Mouse (Mus musculus) ES-Bruce4 (cell line): Measurements from ENCODE around the gene Tmem104. TPM values are rescaled to one million over a fixed set of nuclear protein-coding genes. Genes with fewer than 3 reads are reported as not detected.

Experiments
- H3K27ac ChIP-seq: 2 replicates; pipeline ENCODE4 v1.5.1; 2012; ENCODE audit warnings: low read length, inconsistent platforms; ENCODE audit not compliant: insufficient read depth
- H3K27me3 ChIP-seq: 2 replicates; pipeline ENCODE4 v1.6.1; 2012; ENCODE audit warnings: mild to moderate bottlenecking, low read length, inconsistent platforms; ENCODE audit not compliant: control insufficient read depth, poor library complexity, insufficient read depth, severe bottlenecking
- H3K36me3 ChIP-seq: 2 replicates; pipeline ENCODE4 v1.6.1; 2012; ENCODE audit warnings: inconsistent platforms, mild to moderate bottlenecking, low read length, moderate library complexity; ENCODE audit not compliant: control insufficient read depth, poor library complexity, insufficient read depth, severe bottlenecking
- H3K4me1 ChIP-seq: one replicate; pipeline ENCODE4 v1.8.1; 2011; ENCODE audit warnings: low read length; ENCODE audit not compliant: control insufficient read depth, insufficient read depth
- H3K4me3 ChIP-seq: 2 replicates; pipeline ENCODE4 v1.5.1; 2011; ENCODE audit warnings: low read depth, mild to moderate bottlenecking, low read length
- H3K9ac ChIP-seq: 2 replicates; pipeline ENCODE4 v1.6.1; 2012; ENCODE audit warnings: low read depth, mild to moderate bottlenecking, inconsistent platforms; ENCODE audit not compliant: poor library complexity, severe bottlenecking
- H3K9me3 ChIP-seq: replicated peaks from 2 replicates; pipeline ENCODE4 v1.6.1; 2012; ENCODE audit warnings: mild to moderate bottlenecking, low read length, inconsistent platforms; ENCODE audit not compliant: control insufficient read depth, poor library complexity, insufficient read depth, severe bottlenecking
- CTCF ChIP-seq: IDR thresholded peaks from one replicate; pipeline ENCODE4 v1.8.1; 2011; ENCODE audit warnings: low read depth, low read length
- EP300 ChIP-seq: IDR thresholded peaks from 2 replicates; pipeline ENCODE4 v1.6.1; 2011; ENCODE audit warnings: low read depth, low read length; ENCODE audit not compliant: insufficient read depth
- POLR2A ChIP-seq: IDR thresholded peaks from one replicate; pipeline ENCODE4 v1.8.1; 2011; ENCODE audit warnings: low read length; ENCODE audit not compliant: insufficient read depth
- polyA plus RNA-seq: library from polyadenylated mRNA; stranded (reverse); fragments of >200 nt; gene quantifications from 2 replicates; pipeline ENCODE4 v1.2.4, GENCODE M21; 2011; ENCODE audit warnings: low read depth; ENCODE audit not compliant: missing spikeins, insufficient read depth, insufficient read length

Tmem104 gene
- polyA plus RNA-seq, 1 experiment = 8.0 TPM

GRCm38 (mm10) chr11:115164341-115164975, 22.8 kb upstream of the Tmem104 start:
- Histone ChIP-seq H3K4me1 (peaks cover 4% of the 10 kb centered on the region), H3K9me3 (no peaks in the 10 kb centered on the region), H3K36me3 (no peaks in the 10 kb centered on the region), H3K4me3 (peak overlapping the region; percentile 95), H3K27ac (no peak overlapping the region), H3K27me3 (no peaks in the 10 kb centered on the region), H3K9ac (peak overlapping the region; percentile 83)
- no peak for TF ChIP-seq POLR2A
- TF ChIP-seq EP300 = no peak
- no peak for TF ChIP-seq CTCF

- peak overlapping the region; percentile 83 for H3K9ac ChIP-seq
- peaks cover 4% of the 10 kb centered on the region for H3K4me1 ChIP-seq
- no peaks in the 10 kb centered on the region for H3K9me3 ChIP-seq
- H3K4me3 ChIP-seq = peak overlapping the region; percentile 95
- no peaks in the 10 kb centered on the region for H3K27me3 ChIP-seq
- H3K27ac ChIP-seq = no peak overlapping the region
- TF ChIP-seq CTCF (no peak), EP300 (no peak), POLR2A (no peak)
- H3K36me3 ChIP-seq = no peaks in the 10 kb centered on the region
Observed at GRCm38 (mm10) chr11:115164976-115165374, 22.3 kb upstream of the Tmem104 start.

- Histone ChIP-seq H3K4me3 (no peak overlapping the region), H3K36me3 (no peaks in the 10 kb centered on the region), H3K27me3 (no peaks in the 10 kb centered on the region), H3K9me3 (no peaks in the 10 kb centered on the region), H3K9ac (no peak overlapping the region), H3K4me1 (peaks cover 4% of the 10 kb centered on the region), H3K27ac (no peak overlapping the region)
- TF ChIP-seq POLR2A = no peak
- no peak for TF ChIP-seq CTCF
- no peak for TF ChIP-seq EP300
Observed at GRCm38 (mm10) chr11:115166776-115167175, 20.5 kb upstream of the Tmem104 start.

- no peak overlapping the region for H3K4me3 ChIP-seq
- H3K9me3 ChIP-seq = no peaks in the 10 kb centered on the region
- no peaks in the 10 kb centered on the region for H3K36me3 ChIP-seq
- no peaks in the 10 kb centered on the region for H3K27me3 ChIP-seq
- no peak overlapping the region for H3K27ac ChIP-seq
- no peak overlapping the region for H3K9ac ChIP-seq
- H3K4me1 ChIP-seq = peaks cover 10% of the 10 kb centered on the region
- TF ChIP-seq EP300 (no peak), POLR2A (no peak), CTCF (no peak)
Observed at GRCm38 (mm10) chr11:115167631-115168249, 19.5 kb upstream of the Tmem104 start.

- Histone ChIP-seq H3K27me3 (no peaks in the 10 kb centered on the region), H3K4me1 (peaks cover 11% of the 10 kb centered on the region), H3K9me3 (no peaks in the 10 kb centered on the region), H3K9ac (no peak overlapping the region), H3K4me3 (no peak overlapping the region), H3K27ac (no peak overlapping the region), H3K36me3 (no peaks in the 10 kb centered on the region)
- TF ChIP-seq EP300 (no peak), POLR2A (no peak), CTCF (no peak)
Observed at GRCm38 (mm10) chr11:115169430-115169829, 17.9 kb upstream of the Tmem104 start.

GRCm38 (mm10) chr11:115171125-115171524, 16.2 kb upstream of the Tmem104 start:
- Histone ChIP-seq H3K36me3 (no peaks in the 10 kb centered on the region), H3K27me3 (no peaks in the 10 kb centered on the region), H3K4me1 (peaks cover 19% of the 10 kb centered on the region), H3K4me3 (no peak overlapping the region), H3K27ac (no peak overlapping the region), H3K9ac (no peak overlapping the region), H3K9me3 (no peaks in the 10 kb centered on the region)
- TF ChIP-seq POLR2A (no peak), CTCF (no peak), EP300 (no peak)
